Mouse (Mus musculus): ENCODE results near the gene Olfr1163.
"Not testable (repeated sequence)": the region's sequence is repeated elsewhere in the genome, so short reads cannot be mapped to it uniquely, and the experiment has no call there.

The Olfr1163 gene

GRCm38 (mm10) chr2:88071730-88072129 lies at the start of gene Olfr1163:
Olfr1163 (minus strand) TSS chr2:88071830.
- in situ Hi-C loops (cut with MboI, MseI): no loop called here

- in situ Hi-C loops (cut with MboI, MseI): no loop called here
These were observed 22.2 kb upstream of the Olfr1163 start, which contains the start of gene Olfr1164 for GRCm38 (mm10) chr2:88093866-88094265. Olfr1164 (minus strand) TSS chr2:88093966.

- in situ Hi-C loops (cut with MboI, MseI): no loop called here
These were observed 8.0 kb downstream of the Olfr1163 start for GRCm38 (mm10) chr2:88063587-88063986.

- in situ Hi-C loops (cut with MboI, MseI): no loop called here
These were observed 20.6 kb downstream of the Olfr1163 start, which contains the start of gene Olfr1162 for GRCm38 (mm10) chr2:88051029-88051428. Olfr1162 (minus strand) TSS chr2:88051129.

GRCm38 (mm10) chr2:88037599-88037998 lies 34.0 kb downstream of the Olfr1163 start, which contains the start of gene Olfr73:
Olfr73 (minus strand) TSS chr2:88037699.
- in situ Hi-C loops (cut with MboI, MseI): no loop called here

- in situ Hi-C loops (cut with MboI, MseI): not testable (repeated sequence)
These were observed 49.2 kb downstream of the Olfr1163 start, which contains the start of gene Olfr1161 for GRCm38 (mm10) chr2:88022474-88022873. Olfr1161 (plus strand) TSS chr2:88022774.

Data from T-helper 1 cell (primary cell).